Mouse (Mus musculus): ENCODE data around the gene Tagln.

Gene Tagln

GRCm38 (mm10) chr9:45935628-45936210, at the start of gene Tagln:
TSS of gene Tagln (minus strand) at chr9:45936058.
- no peak for DNase-seq (ENCODE audit: low read depth)

- peak; percentile 73 for DNase-seq (ENCODE audit: low read depth)
Measured at GRCm38 (mm10) chr9:45985229-45985567, 49.3 kb upstream of the Tagln start.

GRCm38 (mm10) chr9:45984409-45985228, 48.8 kb upstream of the Tagln start:
- DNase-seq (ENCODE audit: low read depth): peak; percentile 84

- DNase-seq (ENCODE audit: low read depth): peak; percentile 64
Measured at GRCm38 (mm10) chr9:45983676-45984408, 48.0 kb upstream of the Tagln start.

GRCm38 (mm10) chr9:45981331-45981730, 45.5 kb upstream of the Tagln start:
- peak; percentile 43 for DNase-seq (ENCODE audit: low read depth)

GRCm38 (mm10) chr9:45980611-45981010, 44.8 kb upstream of the Tagln start:
- DNase-seq (ENCODE audit: low read depth): no peak

GRCm38 (mm10) chr9:45979778-45980177, 43.9 kb upstream of the Tagln start:
- no peak for DNase-seq (ENCODE audit: low read depth)

GRCm38 (mm10) chr9:45976884-45977283, 41.0 kb upstream of the Tagln start:
- DNase-seq (ENCODE audit: low read depth): peak; percentile 41

- no peak for DNase-seq (ENCODE audit: low read depth)
Measured at GRCm38 (mm10) chr9:45963577-45963976, 27.7 kb upstream of the Tagln start.

- DNase-seq (ENCODE audit: low read depth): peak; percentile 32
Measured at GRCm38 (mm10) chr9:45961855-45962254, 26.0 kb upstream of the Tagln start.

- peak; percentile 92 for DNase-seq (ENCODE audit: low read depth)
Measured at GRCm38 (mm10) chr9:45959661-45960060, 23.8 kb upstream of the Tagln start.

GRCm38 (mm10) chr9:45958851-45959250, 23.0 kb upstream of the Tagln start:
- DNase-seq (ENCODE audit: low read depth): no peak

GRCm38 (mm10) chr9:45958023-45958670, 22.3 kb upstream of the Tagln start:
- DNase-seq (ENCODE audit: low read depth): no peak

GRCm38 (mm10) chr9:45955107-45955963, 19.5 kb upstream of the Tagln start, which contains the start of gene Sidt2:
TSS of gene Sidt2 (minus strand) at chr9:45955258.
- DNase-seq (ENCODE audit: low read depth): peak; percentile 87

- DNase-seq (ENCODE audit: low read depth): peak; percentile 61
Measured at GRCm38 (mm10) chr9:45954294-45955106, 18.6 kb upstream of the Tagln start.

- peak; percentile 44 for DNase-seq (ENCODE audit: low read depth)
Measured at GRCm38 (mm10) chr9:45953511-45954293, 17.8 kb upstream of the Tagln start.

GRCm38 (mm10) chr9:45952890-45953289, 17.0 kb upstream of the Tagln start:
- no peak for DNase-seq (ENCODE audit: low read depth)

GRCm38 (mm10) chr9:45952057-45952456, 16.2 kb upstream of the Tagln start:
- DNase-seq (ENCODE audit: low read depth): no peak

GRCm38 (mm10) chr9:45946872-45947183, 11.0 kb upstream of the Tagln start:
- peak; percentile 33 for DNase-seq (ENCODE audit: low read depth)

Measured in 416B (cell line).